Mouse (Mus musculus): ENCODE data around the gene Tead1. TPM values are rescaled to one million over a fixed set of nuclear protein-coding genes. Genes with fewer than 3 reads are reported as not detected.

Gene Tead1
- polyA plus RNA-seq, 1 experiment from 2014 or later = 1.7 TPM

DNA sequence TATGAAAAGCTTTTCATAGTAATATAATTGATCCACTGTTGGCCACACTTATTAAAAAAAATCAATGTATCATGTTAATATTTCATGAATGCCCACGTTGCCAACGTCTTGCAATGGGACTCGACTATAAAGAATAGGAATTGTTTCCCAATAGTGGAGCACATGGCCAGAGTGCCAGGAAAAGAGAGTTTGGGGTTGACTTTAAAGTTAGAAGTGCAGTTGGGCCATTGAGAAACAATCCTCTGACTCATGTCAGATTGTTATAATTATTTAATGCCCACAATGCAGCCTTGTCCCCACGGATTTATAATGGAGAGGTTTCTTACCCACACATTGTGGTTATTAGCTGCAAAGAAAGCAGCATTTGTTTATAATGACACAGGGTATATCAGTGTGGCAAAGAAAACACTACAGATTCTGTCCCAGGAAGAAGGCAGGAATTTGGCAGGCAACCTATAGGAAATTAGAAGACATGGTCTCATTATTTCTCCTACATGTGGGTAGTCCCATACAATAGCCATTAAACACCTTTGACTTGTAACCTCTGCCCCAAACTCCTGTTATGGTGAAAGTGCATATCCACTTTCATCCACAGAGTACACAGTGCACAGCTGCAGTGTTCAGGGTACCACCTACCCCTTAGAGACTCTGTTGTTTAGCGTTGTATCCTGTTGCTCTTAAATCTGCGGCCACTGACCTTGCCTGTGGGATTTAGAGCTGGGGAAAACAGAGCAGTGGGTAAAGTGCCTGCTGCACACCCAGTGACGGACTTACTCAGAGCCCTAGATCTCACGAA, 118.6 kb downstream of the Tead1 start:
- Histone ChIP-seq H3K9me3 (replicated peaks) (no peaks in the 10 kb centered on the region), H3K27me3 (no peaks in the 10 kb centered on the region), H3K27ac (no peak overlapping the region), H3K36me3 (no peaks in the 10 kb centered on the region), H3K4me1 (replicated peaks) (peaks cover 7% of the 10 kb centered on the region), H3K4me2 (no peak overlapping the region), H3K9ac (no peak overlapping the region), H3K4me3 (replicated peaks) (no peak overlapping the region)
- ATAC-seq (ENCODE audit: low read depth) = no peak
- no peak for DNase-seq
- 68% methylated on average over 8 of the region's 8 CpGs for WGBS (ENCODE audit: insufficient replicate concordance)

DNA sequence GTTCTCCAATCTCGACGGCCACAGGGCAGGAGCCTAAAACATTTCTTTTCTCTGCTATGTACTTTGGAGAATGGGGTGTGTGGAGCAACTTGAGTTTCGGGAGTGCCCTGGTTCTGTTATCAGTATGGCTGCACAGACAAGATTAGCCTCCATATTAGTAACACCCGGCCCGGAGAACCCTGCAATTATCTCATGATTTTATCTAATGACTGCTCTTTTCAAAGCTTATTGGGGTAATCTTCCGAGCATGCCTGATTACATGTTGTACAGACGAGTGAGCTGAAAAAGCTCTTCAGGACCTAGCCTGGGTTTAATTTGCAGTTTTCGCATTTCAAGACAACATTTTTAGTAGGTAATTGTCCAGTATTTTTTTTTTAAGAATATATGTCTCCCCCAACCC, 122.6 kb downstream of the Tead1 start:
- Histone ChIP-seq H3K9ac (no peak overlapping the region), H3K36me3 (no peaks in the 10 kb centered on the region), H3K4me1 (replicated peaks) (peaks cover 10% of the 10 kb centered on the region), H3K4me3 (replicated peaks) (no peak overlapping the region), H3K4me2 (no peak overlapping the region), H3K27ac (no peak overlapping the region), H3K27me3 (no peaks in the 10 kb centered on the region), H3K9me3 (replicated peaks) (no peaks in the 10 kb centered on the region)
- 35% methylated on average over 8 of the region's 8 CpGs for WGBS (ENCODE audit: insufficient replicate concordance)
- ATAC-seq (ENCODE audit: low read depth) (0 out of 2 replicates have a peak, but pooled peaks have one; percentile 20), DNase-seq (no peak)

DNA sequence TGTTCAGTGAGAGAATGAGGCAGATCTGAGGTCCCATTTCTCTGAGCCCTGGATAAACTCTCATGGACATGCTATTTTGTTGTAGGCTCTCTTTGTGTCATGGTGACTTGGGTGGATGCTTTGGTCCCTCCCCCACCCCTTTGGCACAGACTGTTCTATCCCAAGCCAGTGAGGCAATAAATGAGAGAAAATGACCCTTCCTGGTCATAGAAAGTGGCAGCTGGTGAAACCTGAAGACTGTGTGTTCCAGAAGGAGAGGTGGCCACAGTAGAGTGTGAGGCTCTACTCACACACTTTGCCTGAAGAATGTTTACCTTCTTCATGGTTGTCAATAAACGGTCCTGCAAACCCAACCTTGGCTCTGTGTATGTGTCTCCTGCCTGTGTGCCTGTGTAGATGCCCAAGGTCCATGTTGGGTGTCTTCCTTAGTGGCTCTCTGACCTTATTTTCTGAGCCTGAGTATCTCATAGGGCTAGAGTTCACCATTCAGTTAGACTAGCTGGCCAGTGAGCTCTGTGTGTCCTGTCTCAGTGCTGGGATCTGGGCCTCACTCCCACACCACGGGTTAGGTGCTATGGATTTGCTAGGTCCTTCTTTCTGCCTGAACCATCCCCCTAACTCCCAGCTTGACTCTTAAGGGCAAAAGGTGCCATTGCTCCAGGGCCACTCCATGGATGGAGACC, 127.7 kb downstream of the Tead1 start:
- peaks cover 8% of the 10 kb centered on the region for H3K4me1 ChIP-seq (replicated peaks)
- peak overlapping the region; percentile 34; the same call in 1 of the 2 replicates for H3K27ac ChIP-seq
- DNase-seq (no peak), ATAC-seq (ENCODE audit: low read depth) (0 out of 2 replicates have a peak, but pooled peaks have one; percentile 15)
- H3K9me3 ChIP-seq (replicated peaks) = no peaks in the 10 kb centered on the region
- no peaks in the 10 kb centered on the region for H3K36me3 ChIP-seq
- no peaks in the 10 kb centered on the region for H3K27me3 ChIP-seq
- no peak overlapping the region for H3K9ac ChIP-seq
- H3K4me2 ChIP-seq = peak overlapping the region; percentile 41
- no peak overlapping the region for H3K4me3 ChIP-seq (replicated peaks)
- WGBS (ENCODE audit: insufficient replicate concordance) = 31% methylated on average over 2 of the region's 2 CpGs

DNA sequence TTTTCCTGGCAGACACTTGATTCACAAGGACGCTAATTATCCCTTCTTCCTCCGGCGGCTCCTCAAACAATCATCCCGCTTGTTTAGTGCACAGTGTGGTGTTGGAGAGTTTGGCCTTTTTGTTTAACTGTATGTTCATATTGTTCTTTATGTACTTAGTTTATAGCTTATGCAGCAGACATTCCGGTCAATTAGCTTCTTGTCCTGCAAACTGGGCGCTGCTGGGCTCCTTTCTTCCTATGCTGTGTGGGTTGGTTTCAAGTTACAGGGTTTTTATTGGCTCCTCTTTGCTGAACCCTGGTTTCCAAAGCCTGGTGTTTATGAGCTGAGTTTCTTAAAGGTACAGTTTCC, 128.3 kb downstream of the Tead1 start:
- no peaks in the 10 kb centered on the region for H3K27me3 ChIP-seq
- no peak for ATAC-seq (ENCODE audit: low read depth)
- H3K9ac ChIP-seq = no peak overlapping the region
- H3K4me1 ChIP-seq (replicated peaks) = peaks cover 8% of the 10 kb centered on the region
- H3K27ac ChIP-seq = peak overlapping the region; percentile 34; the same call in 1 of the 2 replicates
- no peaks in the 10 kb centered on the region for H3K9me3 ChIP-seq (replicated peaks)
- no peak overlapping the region for H3K4me3 ChIP-seq (replicated peaks)
- H3K4me2 ChIP-seq = peak overlapping the region; percentile 41
- WGBS (ENCODE audit: insufficient replicate concordance) = 24% methylated on average over 6 of the region's 6 CpGs
- DNase-seq = no peak
- H3K36me3 ChIP-seq = no peaks in the 10 kb centered on the region

DNA sequence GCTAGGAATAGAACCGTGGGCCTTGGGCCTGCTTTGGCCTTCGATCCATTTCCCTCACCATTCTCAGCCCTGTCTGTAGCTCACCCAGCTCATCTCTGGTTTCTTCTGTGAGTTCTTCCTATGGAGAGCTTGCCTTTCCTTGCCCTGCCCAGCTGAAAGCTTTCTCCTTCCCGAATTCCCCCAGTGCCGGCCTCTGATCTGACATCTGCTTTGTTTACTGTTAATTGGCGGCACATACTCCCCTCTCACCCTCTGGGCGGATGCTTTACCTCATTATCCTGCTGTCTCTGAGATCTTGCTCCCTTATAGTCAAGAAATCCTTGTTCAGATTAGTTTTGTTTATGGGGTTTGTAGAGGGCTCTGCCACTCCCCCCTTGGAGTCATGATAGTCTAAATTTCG, 131.6 kb downstream of the Tead1 start:
- ATAC-seq (ENCODE audit: low read depth) (no peak), DNase-seq (no peak)
- Histone ChIP-seq H3K9me3 (replicated peaks) (no peaks in the 10 kb centered on the region), H3K4me2 (no peak overlapping the region), H3K4me3 (replicated peaks) (no peak overlapping the region), H3K9ac (no peak overlapping the region), H3K27me3 (no peaks in the 10 kb centered on the region), H3K36me3 (no peaks in the 10 kb centered on the region), H3K27ac (no peak overlapping the region), H3K4me1 (replicated peaks) (peaks cover 8% of the 10 kb centered on the region)
- WGBS (ENCODE audit: insufficient replicate concordance) = 36% methylated on average over 7 of the region's 7 CpGs

DNA sequence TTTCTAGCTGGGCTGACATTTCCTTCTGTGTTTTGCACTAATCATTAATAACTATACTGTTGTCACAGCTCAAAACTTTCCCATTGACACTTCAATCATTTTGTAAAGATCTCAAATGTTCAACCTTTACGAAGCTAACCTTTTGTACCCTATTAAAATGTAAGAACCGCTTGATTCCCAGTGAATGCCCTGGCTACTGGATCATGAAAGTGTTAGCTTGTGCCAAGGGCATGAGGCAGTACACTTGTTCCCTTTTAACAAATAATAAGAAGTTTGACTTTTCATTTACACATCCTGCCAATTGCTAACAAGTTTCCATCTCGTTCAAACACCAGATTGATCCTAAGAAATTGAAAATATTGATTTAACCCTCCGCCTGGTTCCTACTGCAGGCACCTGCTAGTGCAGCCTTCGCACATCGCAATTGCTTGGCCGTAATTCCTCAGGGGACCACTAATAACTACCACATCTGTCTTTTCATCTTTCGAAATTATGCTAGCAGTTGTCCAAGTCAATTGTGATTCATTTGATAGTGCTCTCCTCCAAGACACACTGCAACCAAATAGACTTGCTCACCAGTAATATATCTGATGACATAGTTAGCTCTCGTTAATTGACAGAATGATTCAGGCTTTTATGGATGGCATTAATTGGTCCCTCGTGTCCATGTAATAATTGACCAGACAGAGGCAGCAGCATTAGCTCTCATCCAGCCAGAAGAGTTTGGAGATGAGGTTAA, 133.1 kb downstream of the Tead1 start:
- Histone ChIP-seq H3K4me1 (replicated peaks) (no peaks in the 10 kb centered on the region), H3K4me3 (replicated peaks) (no peak overlapping the region), H3K36me3 (no peaks in the 10 kb centered on the region), H3K4me2 (no peak overlapping the region), H3K9ac (no peak overlapping the region), H3K27ac (no peak overlapping the region), H3K27me3 (no peaks in the 10 kb centered on the region), H3K9me3 (replicated peaks) (no peaks in the 10 kb centered on the region)
- 75% methylated on average over 10 of the region's 10 CpGs for WGBS (ENCODE audit: insufficient replicate concordance)
- ATAC-seq (ENCODE audit: low read depth) = no peak
- no peak for DNase-seq

DNA sequence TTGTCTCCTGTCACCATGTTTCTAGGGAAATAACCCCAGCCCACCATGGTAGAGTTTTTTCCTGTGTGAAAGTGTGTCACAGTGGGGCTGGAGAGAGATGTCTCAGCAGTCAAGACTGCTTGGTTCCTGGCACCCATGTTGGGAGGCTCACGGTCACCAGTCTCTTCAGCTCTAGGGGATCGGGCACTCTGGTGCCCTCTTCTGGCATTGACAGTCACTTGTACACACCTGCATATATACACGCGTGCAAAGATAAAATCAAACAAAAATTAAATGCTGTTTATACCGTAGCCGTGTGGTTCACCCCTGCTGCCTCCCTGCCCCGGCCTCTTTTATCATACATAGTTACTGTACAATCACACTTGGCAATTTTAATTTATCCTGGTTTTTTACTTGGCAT, 134.0 kb downstream of the Tead1 start:
- ATAC-seq (ENCODE audit: low read depth) (no peak), DNase-seq (no peak)
- Histone ChIP-seq H3K9ac (no peak overlapping the region), H3K27me3 (no peaks in the 10 kb centered on the region), H3K4me3 (replicated peaks) (no peak overlapping the region), H3K36me3 (no peaks in the 10 kb centered on the region), H3K27ac (no peak overlapping the region), H3K4me1 (replicated peaks) (no peaks in the 10 kb centered on the region), H3K9me3 (replicated peaks) (no peaks in the 10 kb centered on the region), H3K4me2 (no peak overlapping the region)
- 83% methylated on average over 7 of the region's 7 CpGs for WGBS (ENCODE audit: insufficient replicate concordance)

DNA sequence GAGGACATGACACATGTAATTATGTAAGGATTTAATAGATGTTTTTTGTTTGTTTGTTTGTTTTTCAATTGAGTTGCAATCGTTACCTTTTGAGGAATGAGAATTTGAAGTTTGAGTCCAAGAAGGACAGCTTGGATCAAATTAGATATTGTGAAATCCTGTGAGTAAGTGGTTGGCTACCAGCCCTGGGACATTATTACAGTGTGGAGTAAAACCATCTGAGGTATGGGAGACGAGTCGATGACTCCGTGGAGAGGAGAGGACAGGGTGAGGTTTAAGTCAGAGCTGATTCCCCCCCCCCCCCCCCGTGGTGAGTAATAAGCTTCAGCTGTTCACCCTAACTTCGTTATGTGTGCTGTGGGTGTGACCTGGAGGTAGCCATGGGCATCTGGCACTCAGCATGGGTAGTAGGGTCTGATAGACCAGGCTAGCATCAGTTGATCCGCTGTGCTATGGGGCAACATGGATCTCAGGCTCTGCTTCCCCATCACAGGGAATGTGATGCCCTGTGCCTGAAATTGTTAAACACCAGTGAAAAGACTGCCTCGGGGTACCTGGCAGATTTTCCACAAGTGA, 134.7 kb downstream of the Tead1 start:
- WGBS (ENCODE audit: insufficient replicate concordance) = 72% methylated on average over 8 of the region's 8 CpGs

DNA sequence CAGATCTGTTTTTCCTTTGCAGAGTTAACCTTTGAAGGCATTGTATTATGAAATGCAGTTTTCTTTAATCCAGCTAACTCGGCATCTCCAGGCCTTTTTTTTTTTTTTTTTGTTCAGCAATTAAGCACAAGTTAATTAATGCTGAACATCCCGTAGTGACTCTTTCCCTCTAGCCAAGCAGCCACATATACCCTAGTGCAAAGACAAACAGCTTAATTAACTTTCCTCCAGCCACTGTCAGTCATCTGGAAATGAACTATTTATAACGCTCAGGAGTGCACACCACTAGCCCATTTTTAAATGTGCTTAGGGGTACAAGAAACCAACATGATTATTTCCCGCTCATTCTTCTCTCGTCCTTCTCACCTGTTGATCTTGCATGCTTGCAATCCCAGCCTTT, 136.9 kb downstream of the Tead1 start:
- Histone ChIP-seq H3K9me3 (replicated peaks) (no peaks in the 10 kb centered on the region), H3K9ac (no peak overlapping the region), H3K4me1 (replicated peaks) (no peaks in the 10 kb centered on the region), H3K36me3 (no peaks in the 10 kb centered on the region), H3K4me2 (no peak overlapping the region), H3K4me3 (replicated peaks) (no peak overlapping the region), H3K27me3 (no peaks in the 10 kb centered on the region), H3K27ac (no peak overlapping the region)
- no peak for DNase-seq
- no peak for ATAC-seq (ENCODE audit: low read depth)
- WGBS (ENCODE audit: insufficient replicate concordance) = 76% methylated on average over 5 of the region's 5 CpGs

More for the DNA sequence above, 134.7 kb downstream of the Tead1 start:
- Histone ChIP-seq H3K27me3 (no peaks in the 10 kb centered on the region), H3K4me1 (replicated peaks) (no peaks in the 10 kb centered on the region), H3K9me3 (replicated peaks) (no peaks in the 10 kb centered on the region), H3K4me3 (replicated peaks) (no peak overlapping the region), H3K27ac (no peak overlapping the region), H3K9ac (no peak overlapping the region), H3K36me3 (no peaks in the 10 kb centered on the region), H3K4me2 (no peak overlapping the region)
- DNase-seq (no peak), ATAC-seq (ENCODE audit: low read depth) (no peak)

DNA sequence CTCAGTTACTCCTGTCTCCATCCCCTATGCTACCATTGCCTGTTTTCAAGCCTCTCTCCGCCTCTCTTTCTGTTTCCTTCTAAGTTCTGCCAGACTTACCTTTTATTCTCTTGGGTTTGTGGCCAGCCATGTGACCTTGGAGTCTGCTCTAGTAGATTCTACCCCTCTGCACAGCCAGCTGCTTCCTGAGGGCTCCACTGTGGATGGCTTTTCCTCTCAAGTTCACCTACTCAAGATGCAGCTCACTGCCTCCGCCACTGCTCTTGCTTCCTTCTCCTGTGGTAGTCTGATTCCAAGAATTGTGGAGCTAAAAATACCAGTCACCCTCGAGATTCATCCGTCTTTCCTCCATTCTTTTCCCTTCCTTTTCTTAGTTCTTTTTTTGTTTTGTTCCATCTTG, 140.7 kb downstream of the Tead1 start:
- DNase-seq (no peak), ATAC-seq (ENCODE audit: low read depth) (no peak)
- H3K27ac ChIP-seq = no peak overlapping the region
- 11% methylated on average over 4 of the region's 4 CpGs for WGBS (ENCODE audit: insufficient replicate concordance)
- 0 out of 2 replicates have a peak, but pooled peaks cover 8% of the 10 kb centered on the region for H3K4me1 ChIP-seq (replicated peaks)
- no peak overlapping the region for H3K4me2 ChIP-seq
- H3K36me3 ChIP-seq = no peaks in the 10 kb centered on the region
- H3K9ac ChIP-seq = no peak overlapping the region
- H3K9me3 ChIP-seq (replicated peaks) = no peaks in the 10 kb centered on the region
- no peak overlapping the region for H3K4me3 ChIP-seq (replicated peaks)
- H3K27me3 ChIP-seq = no peaks in the 10 kb centered on the region

DNA sequence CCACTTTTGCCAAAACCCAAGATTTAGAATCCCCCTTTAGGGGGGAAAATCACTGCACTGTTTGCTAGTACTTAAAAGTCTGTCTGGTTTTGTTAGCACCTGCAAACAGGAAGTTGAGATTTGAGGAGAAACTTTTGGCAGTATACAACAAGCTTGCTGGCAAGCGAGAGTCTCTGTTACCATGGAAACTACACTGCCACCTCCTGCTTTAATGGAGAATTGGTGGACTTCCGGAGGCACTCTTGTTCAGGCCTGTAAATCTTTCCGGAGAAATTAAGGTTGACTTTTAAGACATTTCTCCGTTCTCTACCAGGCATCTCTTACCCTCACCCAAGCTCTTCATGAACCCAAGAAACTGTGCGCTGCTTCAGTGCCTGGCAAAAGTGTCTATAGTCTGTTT, 143.8 kb downstream of the Tead1 start:
- H3K4me1 ChIP-seq (replicated peaks) = peaks cover 23% of the 10 kb centered on the region
- no peaks in the 10 kb centered on the region for H3K36me3 ChIP-seq
- no peak for DNase-seq

More for the DNA sequence above, 143.8 kb downstream of the Tead1 start:
- no peak for ATAC-seq (ENCODE audit: low read depth)
- Histone ChIP-seq H3K27ac (no peak overlapping the region), H3K4me3 (replicated peaks) (no peak overlapping the region), H3K9ac (no peak overlapping the region), H3K4me2 (no peak overlapping the region), H3K27me3 (no peaks in the 10 kb centered on the region), H3K9me3 (replicated peaks) (no peaks in the 10 kb centered on the region)
- 18% methylated on average over 5 of the region's 5 CpGs for WGBS (ENCODE audit: insufficient replicate concordance)

All from liver, embryonic 13.5 days (tissue).